Mouse (Mus musculus): ENCODE data around the gene March6. TPM values are rescaled to one million over a fixed set of nuclear protein-coding genes. Genes with fewer than 3 reads are reported as not detected.

March6 gene
- polyA plus RNA-seq (2015; fragmentation: Nextera tagmentation; extraction: Ambion mirVana): 21.7 and 24.6 TPM in 2 replicates

DNA sequence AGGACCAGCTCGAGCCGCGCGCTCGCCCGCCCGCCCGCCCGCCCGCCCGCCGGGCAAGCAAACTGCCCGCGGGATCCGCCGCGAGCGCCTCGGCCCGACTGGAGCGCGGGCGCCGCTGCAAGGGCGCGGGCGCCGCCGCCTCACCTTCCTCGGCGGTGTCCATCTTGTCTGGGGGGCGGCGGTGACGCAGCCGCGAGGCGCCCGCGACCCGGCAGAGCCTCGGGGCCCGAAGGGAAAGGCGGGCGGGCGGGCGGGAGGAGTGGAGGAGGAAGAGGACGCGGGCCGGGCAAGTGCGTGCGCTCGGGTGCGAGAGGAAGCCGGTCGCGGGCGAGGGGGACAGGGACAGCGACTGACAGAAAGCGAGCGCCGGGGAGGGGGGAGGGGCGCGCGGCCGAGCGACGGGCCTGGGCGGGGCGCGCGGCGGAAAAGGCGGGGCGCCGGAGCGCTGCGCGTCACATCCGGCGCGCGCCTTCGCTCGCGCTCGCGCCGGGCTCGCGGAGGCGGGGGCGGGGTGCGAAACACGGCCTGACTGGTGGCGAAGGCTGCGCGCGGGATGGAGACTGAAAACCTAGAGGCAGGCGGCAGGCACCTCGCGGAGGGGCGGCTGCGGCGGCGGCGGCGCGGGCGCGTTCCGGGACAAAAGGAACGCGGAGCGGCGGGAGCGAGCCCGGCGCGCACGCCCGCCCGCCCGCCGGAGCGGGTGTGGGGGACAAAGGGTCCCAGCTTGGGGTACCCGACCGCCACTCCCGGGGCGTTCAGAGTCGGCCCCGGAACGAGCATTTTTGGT is at the start of gene March6:
Gene March6 (minus strand): TSS at position 395 of the 787 bp plus-strand sequence.
- H3K27ac ChIP-seq (ENCODE audit: low read length): peak within 1 kb of the TSS; percentile 95
- no peaks in the 10 kb centered on the region for H3K27me3 ChIP-seq (replicated peaks; ENCODE audit: control insufficient read depth, insufficient read depth, low read length)
- peak within 1 kb of the TSS; percentile 91 for H3K4me3 ChIP-seq (ENCODE audit: low read length)
- under 1% methylated on average over 83 of the region's 132 CpGs for WGBS
- ATAC-seq: peak; percentile 92
- peak within 1 kb of the TSS; percentile 96 for H3K9ac ChIP-seq (ENCODE audit: low read depth, low read length)
- H3K9me3 ChIP-seq (ENCODE audit: control insufficient read depth, low read length): no peaks in the 10 kb centered on the region
- H3K4me1 ChIP-seq (ENCODE audit: control insufficient read depth, insufficient read depth, low read length): peaks cover 4% of the 10 kb centered on the region
- H3K36me3 ChIP-seq (ENCODE audit: control insufficient read depth, insufficient read depth, low read length): no peaks in the 10 kb centered on the region
- peak within 1 kb of the TSS; percentile 77 for H3K4me2 ChIP-seq (ENCODE audit: low read depth, low read length)

DNA sequence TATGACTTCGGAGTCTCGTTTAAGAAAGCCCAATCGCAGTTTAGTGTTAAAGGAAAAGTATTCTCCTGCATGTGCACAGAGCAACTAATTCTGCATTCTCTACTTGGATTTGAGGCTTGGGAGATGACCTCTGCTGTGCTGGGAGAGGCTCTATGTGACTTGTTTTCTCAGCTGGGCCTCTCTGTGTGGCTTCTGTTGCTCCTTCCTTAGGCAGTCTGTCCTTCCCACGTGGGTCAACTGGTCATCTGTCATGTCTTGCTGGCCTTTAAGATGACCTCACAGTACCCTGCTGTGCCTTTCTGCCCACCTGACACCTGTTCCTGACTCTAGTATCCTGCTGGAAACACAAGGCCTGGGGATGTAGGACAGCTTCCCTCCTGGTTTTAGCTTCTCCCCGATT is 45.2 kb upstream of the March6 start:
- H3K27me3 ChIP-seq (replicated peaks; ENCODE audit: control insufficient read depth, insufficient read depth, low read length): no peaks in the 10 kb centered on the region
- no peak overlapping the region for H3K4me3 ChIP-seq (ENCODE audit: low read length)
- no peak overlapping the region for H3K4me2 ChIP-seq (ENCODE audit: low read depth, low read length)
- H3K9me3 ChIP-seq (ENCODE audit: control insufficient read depth, low read length): no peaks in the 10 kb centered on the region
- ATAC-seq: no peak
- peaks cover 3% of the 10 kb centered on the region; the same call in 1 of the 2 replicates for H3K4me1 ChIP-seq (ENCODE audit: control insufficient read depth, insufficient read depth, low read length)
- H3K27ac ChIP-seq (ENCODE audit: low read length): no peak overlapping the region
- no peak overlapping the region for H3K9ac ChIP-seq (ENCODE audit: low read depth, low read length)
- H3K36me3 ChIP-seq (ENCODE audit: control insufficient read depth, insufficient read depth, low read length): no peaks in the 10 kb centered on the region
- 74% methylated on average over 5 of the region's 5 CpGs for WGBS

DNA sequence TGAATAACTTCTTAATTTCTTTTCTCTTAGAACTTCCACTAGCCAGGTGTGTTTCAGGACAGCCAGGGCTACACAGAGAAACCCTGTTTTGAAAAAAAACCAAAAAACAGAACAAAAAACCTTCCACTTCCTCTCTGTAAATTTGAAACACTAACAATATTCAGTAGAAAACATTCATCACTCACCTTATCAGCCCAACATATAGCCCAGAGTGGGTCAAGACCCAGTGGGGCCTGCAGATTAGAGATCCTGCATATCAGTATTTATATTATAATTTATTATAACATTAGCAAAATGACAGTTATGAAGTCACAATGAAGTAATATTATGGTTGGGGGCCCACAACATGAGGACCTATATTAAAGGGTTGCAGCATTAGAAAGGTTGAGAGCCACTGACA is 42.8 kb upstream of the March6 start:
- H3K36me3 ChIP-seq (ENCODE audit: control insufficient read depth, insufficient read depth, low read length): no peaks in the 10 kb centered on the region
- no peaks in the 10 kb centered on the region for H3K27me3 ChIP-seq (replicated peaks; ENCODE audit: control insufficient read depth, insufficient read depth, low read length)
- peaks cover 10% of the 10 kb centered on the region for H3K4me1 ChIP-seq (ENCODE audit: control insufficient read depth, insufficient read depth, low read length)
- no peak for ATAC-seq
- H3K27ac ChIP-seq (ENCODE audit: low read length): no peak overlapping the region
- no peak overlapping the region for H3K9ac ChIP-seq (ENCODE audit: low read depth, low read length)
- H3K4me3 ChIP-seq (ENCODE audit: low read length): no peak overlapping the region
- no peaks in the 10 kb centered on the region for H3K9me3 ChIP-seq (ENCODE audit: control insufficient read depth, low read length)
- H3K4me2 ChIP-seq (ENCODE audit: low read depth, low read length): no peak overlapping the region

DNA sequence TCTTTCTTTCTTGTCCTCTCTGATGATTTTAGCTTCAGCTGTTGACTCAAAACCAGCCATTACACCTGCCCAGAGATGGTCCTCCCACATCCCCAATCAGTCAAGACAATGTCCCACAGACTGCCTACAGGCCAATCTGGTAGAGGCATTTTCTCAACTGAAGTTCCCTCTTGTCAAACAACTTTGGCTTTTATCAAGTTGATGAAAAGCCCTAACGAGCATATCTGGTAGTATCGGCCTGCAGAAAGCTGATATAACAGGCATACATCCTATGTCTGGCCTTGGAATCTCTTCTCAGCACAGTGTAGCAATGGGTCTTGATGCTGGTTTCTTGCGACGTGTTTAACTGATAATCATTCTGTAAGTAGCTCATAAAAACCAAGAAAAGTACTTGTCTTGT is 42.4 kb upstream of the March6 start:
- H3K9me3 ChIP-seq (ENCODE audit: control insufficient read depth, low read length): no peaks in the 10 kb centered on the region
- H3K4me1 ChIP-seq (ENCODE audit: control insufficient read depth, insufficient read depth, low read length): peaks cover 13% of the 10 kb centered on the region
- H3K36me3 ChIP-seq (ENCODE audit: control insufficient read depth, insufficient read depth, low read length): no peaks in the 10 kb centered on the region
- no peaks in the 10 kb centered on the region for H3K27me3 ChIP-seq (replicated peaks; ENCODE audit: control insufficient read depth, insufficient read depth, low read length)
- no peak overlapping the region for H3K27ac ChIP-seq (ENCODE audit: low read length)
- no peak overlapping the region for H3K4me2 ChIP-seq (ENCODE audit: low read depth, low read length)
- no peak overlapping the region for H3K9ac ChIP-seq (ENCODE audit: low read depth, low read length)
- no peak overlapping the region for H3K4me3 ChIP-seq (ENCODE audit: low read length)
- no peak for ATAC-seq
- WGBS: 81% methylated on average over 4 of the region's 4 CpGs

DNA sequence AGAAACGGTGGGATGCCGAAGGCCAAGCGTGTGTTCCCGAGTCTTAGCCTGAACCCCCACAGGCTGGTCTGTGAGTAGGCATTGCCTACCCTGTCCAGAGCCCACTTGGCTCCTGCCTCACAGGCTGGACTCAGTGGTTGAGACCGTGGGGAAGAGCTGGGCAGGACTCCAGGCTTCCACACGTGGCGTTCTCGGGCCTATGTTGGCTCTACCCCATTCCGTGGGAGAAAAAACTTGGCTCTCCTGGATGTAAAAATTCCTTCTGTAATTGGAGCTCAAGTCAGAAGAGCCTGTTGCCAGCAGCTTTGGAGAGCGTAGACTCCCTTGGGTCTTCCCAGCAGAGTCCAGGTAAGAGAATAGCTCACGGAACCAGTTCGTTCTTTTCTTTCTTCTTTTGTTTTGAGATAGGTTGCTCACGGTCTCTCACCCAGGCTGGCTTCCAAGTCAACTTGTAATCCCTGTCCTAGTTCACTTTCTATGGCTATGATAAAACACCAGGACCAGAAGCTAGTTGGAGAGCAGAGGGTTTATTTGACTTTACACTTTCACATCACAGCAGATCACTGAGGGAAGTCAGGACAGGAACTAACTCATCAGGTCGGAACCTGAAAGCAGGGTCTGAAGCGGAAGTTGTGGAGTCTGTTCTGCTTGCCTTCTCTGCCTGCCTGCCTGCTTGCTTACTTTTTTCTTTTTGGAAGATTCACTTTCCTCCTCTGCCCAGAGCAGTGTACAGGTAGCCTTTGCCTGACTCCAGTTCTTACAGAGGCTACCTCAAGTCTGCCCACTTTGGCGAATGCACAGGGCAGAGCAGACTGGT is 41.3 kb upstream of the March6 start:
- no peak for ATAC-seq
- Histone ChIP-seq H3K9ac (ENCODE audit: low read depth, low read length) (no peak overlapping the region), H3K36me3 (ENCODE audit: control insufficient read depth, insufficient read depth, low read length) (no peaks in the 10 kb centered on the region), H3K4me3 (ENCODE audit: low read length) (no peak overlapping the region), H3K4me2 (ENCODE audit: low read depth, low read length) (no peak overlapping the region), H3K27me3 (replicated peaks; ENCODE audit: control insufficient read depth, insufficient read depth, low read length) (no peaks in the 10 kb centered on the region), H3K9me3 (ENCODE audit: control insufficient read depth, low read length) (no peaks in the 10 kb centered on the region), H3K4me1 (ENCODE audit: control insufficient read depth, insufficient read depth, low read length) (peaks cover 16% of the 10 kb centered on the region), H3K27ac (ENCODE audit: low read length) (no peak overlapping the region)
- WGBS: 87% methylated on average over 16 of the region's 16 CpGs

DNA sequence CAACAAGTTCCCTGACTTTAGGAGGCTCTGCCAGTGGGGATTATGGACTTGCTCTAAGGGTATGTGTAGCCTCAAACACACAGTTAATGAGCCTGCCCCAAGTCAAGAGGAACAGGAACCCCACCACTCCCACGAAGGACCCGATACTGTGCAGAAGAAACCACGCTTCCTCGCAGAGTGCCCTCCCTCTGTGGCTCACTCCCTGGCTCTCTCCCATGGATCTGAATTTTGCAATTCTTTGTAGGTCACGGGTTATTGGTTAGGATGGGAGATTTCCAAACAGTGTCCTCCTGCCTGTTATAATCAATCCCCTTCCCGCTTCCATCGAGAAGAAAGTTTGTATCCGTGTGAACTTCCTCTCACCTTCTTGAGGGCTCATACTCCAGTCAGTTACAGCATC is 40.1 kb upstream of the March6 start:
- Histone ChIP-seq H3K27ac (ENCODE audit: low read length) (peak overlapping the region; percentile 91), H3K9ac (ENCODE audit: low read depth, low read length) (no peak overlapping the region), H3K9me3 (ENCODE audit: control insufficient read depth, low read length) (no peaks in the 10 kb centered on the region), H3K4me2 (ENCODE audit: low read depth, low read length) (no peak overlapping the region), H3K4me3 (ENCODE audit: low read length) (no peak overlapping the region), H3K4me1 (ENCODE audit: control insufficient read depth, insufficient read depth, low read length) (peaks cover 16% of the 10 kb centered on the region), H3K27me3 (replicated peaks; ENCODE audit: control insufficient read depth, insufficient read depth, low read length) (no peaks in the 10 kb centered on the region), H3K36me3 (ENCODE audit: control insufficient read depth, insufficient read depth, low read length) (no peaks in the 10 kb centered on the region)
- WGBS: 92% methylated on average over 8 of the region's 8 CpGs
- ATAC-seq: no peak

DNA sequence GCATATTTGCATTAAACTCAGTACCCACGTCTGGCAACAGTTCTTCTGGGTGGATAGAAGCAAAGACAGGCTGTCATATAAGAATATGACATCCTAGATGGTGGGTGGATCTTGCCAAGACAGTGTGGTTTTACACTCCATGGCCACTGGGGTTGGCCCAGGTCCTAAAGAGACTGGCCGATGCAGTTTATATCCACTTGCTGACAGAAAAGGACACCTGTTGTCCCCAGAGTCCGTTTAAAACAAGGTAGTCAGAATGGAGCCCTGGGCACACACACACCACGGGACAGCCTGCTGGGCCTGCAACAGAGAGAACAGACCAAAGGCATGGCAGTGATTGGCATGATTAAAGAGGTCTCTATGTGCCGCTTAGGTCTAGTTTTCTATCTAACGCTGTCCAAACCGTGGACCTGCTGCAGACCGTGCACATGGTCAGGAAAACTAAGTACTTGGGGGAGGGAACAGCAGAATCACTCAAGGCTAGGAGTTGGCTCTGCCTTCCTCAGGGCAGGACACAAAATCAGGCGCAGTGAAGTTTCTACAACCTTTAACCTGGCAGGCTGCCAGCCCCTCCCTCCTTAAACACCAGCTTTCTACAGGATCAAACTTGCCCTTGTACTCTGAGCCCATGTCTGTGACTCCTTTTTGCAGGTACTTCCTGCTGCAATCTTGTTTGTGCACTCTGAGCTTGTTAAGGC is 38.6 kb upstream of the March6 start:
- Histone ChIP-seq H3K27ac (ENCODE audit: low read length) (peak overlapping the region; percentile 91), H3K9ac (ENCODE audit: low read depth, low read length) (peak overlapping the region; percentile 15; the same call in 1 of the 2 replicates), H3K4me2 (ENCODE audit: low read depth, low read length) (peak overlapping the region; percentile 51), H3K36me3 (ENCODE audit: control insufficient read depth, insufficient read depth, low read length) (no peaks in the 10 kb centered on the region), H3K27me3 (replicated peaks; ENCODE audit: control insufficient read depth, insufficient read depth, low read length) (no peaks in the 10 kb centered on the region), H3K9me3 (ENCODE audit: control insufficient read depth, low read length) (no peaks in the 10 kb centered on the region), H3K4me3 (ENCODE audit: low read length) (peak overlapping the region; percentile 7), H3K4me1 (ENCODE audit: control insufficient read depth, insufficient read depth, low read length) (peaks cover 18% of the 10 kb centered on the region)
- WGBS: 45% methylated on average over 9 of the region's 9 CpGs
- ATAC-seq: peak; percentile 88

DNA sequence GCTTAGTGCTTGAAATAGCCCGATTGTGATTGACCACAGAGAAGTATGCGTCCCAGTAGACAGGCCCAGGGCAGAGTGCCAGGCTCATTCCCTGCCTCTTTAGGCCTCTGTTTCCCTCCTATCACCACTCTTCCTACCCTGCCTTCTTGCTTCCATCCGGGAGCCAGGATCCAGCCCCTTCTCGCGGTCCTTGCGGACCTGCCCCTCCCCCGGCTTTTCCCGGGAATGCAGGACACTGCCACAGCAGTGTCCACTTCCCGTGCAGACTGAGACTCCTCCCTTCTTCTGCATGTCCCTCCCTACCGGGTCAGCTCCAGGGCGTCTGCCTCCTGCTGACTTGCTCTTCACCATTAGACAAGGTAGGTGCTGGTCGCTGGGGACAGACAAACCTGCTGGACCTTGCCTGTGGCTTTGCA is 37.7 kb upstream of the March6 start:
- H3K4me3 ChIP-seq (ENCODE audit: low read length): peak overlapping the region; percentile 34
- peak; percentile 62 for ATAC-seq

DNA sequence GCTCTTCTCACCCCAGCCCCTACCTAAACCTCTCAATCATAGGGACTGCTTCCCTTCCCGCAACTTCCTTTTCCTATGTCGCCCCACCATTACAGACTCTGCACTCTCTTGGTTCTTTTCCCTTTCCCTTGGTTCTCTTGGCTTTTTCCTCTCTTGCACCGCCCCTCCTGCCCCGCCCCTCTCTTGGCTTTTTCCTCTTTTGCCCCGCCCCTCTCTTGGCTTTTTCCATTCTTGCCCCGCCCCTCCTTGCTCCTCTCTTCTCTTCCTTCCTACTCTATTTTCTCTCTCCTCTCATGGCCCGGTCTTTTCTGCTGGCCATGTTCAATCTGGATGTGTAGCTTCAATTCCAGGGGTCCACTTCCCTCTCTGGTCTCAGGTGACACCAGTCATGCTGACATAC is 36.6 kb upstream of the March6 start:
- H3K9me3 ChIP-seq (ENCODE audit: control insufficient read depth, low read length): no peaks in the 10 kb centered on the region
- H3K36me3 ChIP-seq (ENCODE audit: control insufficient read depth, insufficient read depth, low read length): no peaks in the 10 kb centered on the region
- H3K4me3 ChIP-seq (ENCODE audit: low read length): no peak overlapping the region
- ATAC-seq: no peak
- H3K4me2 ChIP-seq (ENCODE audit: low read depth, low read length): no peak overlapping the region
- H3K27ac ChIP-seq (ENCODE audit: low read length): no peak overlapping the region
- peaks cover 18% of the 10 kb centered on the region for H3K4me1 ChIP-seq (ENCODE audit: control insufficient read depth, insufficient read depth, low read length)
- 73% methylated on average over 7 of the region's 7 CpGs for WGBS
- H3K27me3 ChIP-seq (replicated peaks; ENCODE audit: control insufficient read depth, insufficient read depth, low read length): no peaks in the 10 kb centered on the region
- no peak overlapping the region for H3K9ac ChIP-seq (ENCODE audit: low read depth, low read length)

More for the DNA sequence above, 37.7 kb upstream of the March6 start:
- H3K36me3 ChIP-seq (ENCODE audit: control insufficient read depth, insufficient read depth, low read length): no peaks in the 10 kb centered on the region
- H3K4me1 ChIP-seq (ENCODE audit: control insufficient read depth, insufficient read depth, low read length): peaks cover 18% of the 10 kb centered on the region
- H3K9ac ChIP-seq (ENCODE audit: low read depth, low read length): peak overlapping the region; percentile 60
- peak overlapping the region; percentile 91 for H3K27ac ChIP-seq (ENCODE audit: low read length)
- WGBS: 16% methylated on average over 12 of the region's 12 CpGs
- no peaks in the 10 kb centered on the region for H3K27me3 ChIP-seq (replicated peaks; ENCODE audit: control insufficient read depth, insufficient read depth, low read length)
- peak overlapping the region; percentile 51 for H3K4me2 ChIP-seq (ENCODE audit: low read depth, low read length)
- no peaks in the 10 kb centered on the region for H3K9me3 ChIP-seq (ENCODE audit: control insufficient read depth, low read length)
